Mouse (Mus musculus): ENCODE data around the gene Mlxipl.

Gene Mlxipl

GRCm38 (mm10) chr5:135078482-135078810 lies 11.2 kb upstream of the Mlxipl start:
- no peak for DNase-seq (ENCODE audit: extremely low spot score, low read depth, low spot score)

GRCm38 (mm10) chr5:135079578-135079977 lies 10.1 kb upstream of the Mlxipl start:
- no peak for DNase-seq (ENCODE audit: extremely low spot score, low read depth, low spot score)

- no peak for DNase-seq (ENCODE audit: extremely low spot score, low read depth, low spot score)
These were observed 9.2 kb upstream of the Mlxipl start for GRCm38 (mm10) chr5:135080539-135080938.

GRCm38 (mm10) chr5:135086871-135087270 lies 2.8 kb upstream of the Mlxipl start:
- no peak for DNase-seq (ENCODE audit: extremely low spot score, low read depth, low spot score)

- DNase-seq (ENCODE audit: extremely low spot score, low read depth, low spot score) = no peak
These were observed 11.3 kb downstream of the Mlxipl start for GRCm38 (mm10) chr5:135100981-135101380.

GRCm38 (mm10) chr5:135103999-135104660 lies 14.4 kb downstream of the Mlxipl start:
- no peak for DNase-seq (ENCODE audit: extremely low spot score, low read depth, low spot score)

- DNase-seq (ENCODE audit: extremely low spot score, low read depth, low spot score) = peak; percentile 64
These were observed 17.1 kb downstream of the Mlxipl start for GRCm38 (mm10) chr5:135106758-135107256.

GRCm38 (mm10) chr5:135107521-135108501 lies 18.1 kb downstream of the Mlxipl start:
- DNase-seq (ENCODE audit: extremely low spot score, low read depth, low spot score) = no peak

- DNase-seq (ENCODE audit: extremely low spot score, low read depth, low spot score) = no peak
These were observed 19.3 kb downstream of the Mlxipl start for GRCm38 (mm10) chr5:135109017-135109416.

GRCm38 (mm10) chr5:135109426-135109825 lies 19.7 kb downstream of the Mlxipl start:
- no peak for DNase-seq (ENCODE audit: extremely low spot score, low read depth, low spot score)

GRCm38 (mm10) chr5:135109976-135110375 lies 20.3 kb downstream of the Mlxipl start:
- no peak for DNase-seq (ENCODE audit: extremely low spot score, low read depth, low spot score)

GRCm38 (mm10) chr5:135113782-135114181 lies 24.1 kb downstream of the Mlxipl start:
- DNase-seq (ENCODE audit: extremely low spot score, low read depth, low spot score) = no peak

GRCm38 (mm10) chr5:135115241-135115640 lies 25.6 kb downstream of the Mlxipl start:
- no peak for DNase-seq (ENCODE audit: extremely low spot score, low read depth, low spot score)

GRCm38 (mm10) chr5:135118589-135119081 lies 28.9 kb downstream of the Mlxipl start:
- DNase-seq (ENCODE audit: extremely low spot score, low read depth, low spot score) = no peak

- DNase-seq (ENCODE audit: extremely low spot score, low read depth, low spot score) = no peak
These were observed 31.1 kb downstream of the Mlxipl start for GRCm38 (mm10) chr5:135120753-135121152.

- DNase-seq (ENCODE audit: extremely low spot score, low read depth, low spot score) = no peak
These were observed 36.4 kb downstream of the Mlxipl start for GRCm38 (mm10) chr5:135126121-135126520.

GRCm38 (mm10) chr5:135127669-135128068 lies 38.0 kb downstream of the Mlxipl start:
- DNase-seq (ENCODE audit: extremely low spot score, low read depth, low spot score) = no peak

GRCm38 (mm10) chr5:135129747-135130146 lies 40.1 kb downstream of the Mlxipl start:
- DNase-seq (ENCODE audit: extremely low spot score, low read depth, low spot score) = no peak

- DNase-seq (ENCODE audit: extremely low spot score, low read depth, low spot score) = no peak
These were observed 44.2 kb downstream of the Mlxipl start for GRCm38 (mm10) chr5:135133736-135134405.

GRCm38 (mm10) chr5:135134534-135134933 lies 44.8 kb downstream of the Mlxipl start:
- no peak for DNase-seq (ENCODE audit: extremely low spot score, low read depth, low spot score)

GRCm38 (mm10) chr5:135139881-135140280 lies 50.2 kb downstream of the Mlxipl start:
- DNase-seq (ENCODE audit: extremely low spot score, low read depth, low spot score) = no peak
